Mouse (Mus musculus): ENCODE data around the gene Cmss1.

DNA sequence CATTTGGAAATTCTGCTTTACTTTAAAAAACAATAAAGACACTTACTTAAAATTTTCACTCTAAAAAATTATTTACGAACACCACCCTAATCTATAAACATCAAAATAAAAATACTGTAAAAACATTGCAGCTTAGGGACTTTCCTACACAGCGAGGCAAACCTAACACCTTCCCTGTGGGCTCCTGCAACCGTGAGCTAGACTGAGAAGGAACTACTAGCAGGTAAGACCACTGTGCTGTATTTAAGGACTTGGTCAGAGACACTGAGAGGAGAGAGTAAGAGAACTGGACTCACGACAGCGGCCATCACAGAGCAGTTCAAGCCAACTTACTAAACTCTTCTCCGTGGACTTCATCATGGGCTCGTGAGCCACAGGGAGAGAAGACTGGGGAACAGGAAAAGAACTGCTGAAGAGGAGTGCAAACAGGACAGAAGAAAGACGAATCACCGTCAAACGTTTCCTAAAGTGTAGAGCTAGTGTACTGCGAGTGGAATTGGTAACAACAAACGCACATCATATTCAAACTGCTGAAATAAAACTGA lies 136.3 kb downstream of the Cmss1 start:
- TF ChIP-seq CTCF (IDR thresholded peaks at IDR 0.05; ENCODE audit: insufficient read depth, low read depth, low read length) (no peak), POLR2A (IDR thresholded peaks at IDR 0.05; ENCODE audit: insufficient read depth, low read depth, low read length) (no peak)

All from olfactory bulb, adult 2 months (tissue).